Mouse (Mus musculus) mature B cell (primary cell): ENCODE measurements around the gene Sik1.

ENCODE experiments used
- in situ Hi-C: fragments of 300-500 bp; cut with MboI; formaldehyde crosslinking; loops from 2 replicates; pipeline ENCODE4 v1.14.3; 2019

Gene Sik1

GRCm38 (mm10) chr17:31857251-31857650 lies 1.6 kb upstream of the Sik1 start:
- in situ Hi-C loops: loop anchor here (5.0 kb wide), 1 partner anchor 165 kb away; no protein-coding TSS in a partner anchor

- in situ Hi-C loops: loop anchor here (5.0 kb wide), 1 partner anchor 164 kb away; no protein-coding TSS in a partner anchor
Observed at GRCm38 (mm10) chr17:31856519-31857160, 1.0 kb upstream of the Sik1 start.

- in situ Hi-C loops: loop anchor here (5.0 kb wide), 1 partner anchor 163 kb away; no protein-coding TSS in a partner anchor
Observed at GRCm38 (mm10) chr17:31854770-31855596, 621 bp downstream of the Sik1 start.

- in situ Hi-C loops: no loop called here
Observed at GRCm38 (mm10) chr17:31853448-31854188, 2.0 kb downstream of the Sik1 start.

- in situ Hi-C loops: no loop called here
Observed at GRCm38 (mm10) chr17:31852782-31853447, 2.7 kb downstream of the Sik1 start.

GRCm38 (mm10) chr17:31851816-31852476 lies 3.7 kb downstream of the Sik1 start:
- in situ Hi-C loops: no loop called here

- in situ Hi-C loops: no loop called here
Observed at GRCm38 (mm10) chr17:31850457-31850980, 5.1 kb downstream of the Sik1 start.

GRCm38 (mm10) chr17:31846970-31847369 lies 8.6 kb downstream of the Sik1 start:
- in situ Hi-C loops: loop anchor here (5.0 kb wide), 1 partner anchor 100 kb away; no protein-coding TSS in a partner anchor

GRCm38 (mm10) chr17:31846352-31846751 lies 9.3 kb downstream of the Sik1 start:
- in situ Hi-C loops: loop anchor here (5.0 kb wide), 1 partner anchor 99 kb away; no protein-coding TSS in a partner anchor

GRCm38 (mm10) chr17:31843891-31844290 lies 11.7 kb downstream of the Sik1 start:
- in situ Hi-C loops: no loop called here

- in situ Hi-C loops: no loop called here
Observed at GRCm38 (mm10) chr17:31842930-31843822, 12.4 kb downstream of the Sik1 start.

GRCm38 (mm10) chr17:31841842-31842611 lies 13.6 kb downstream of the Sik1 start:
- in situ Hi-C loops: no loop called here

- in situ Hi-C loops: no loop called here
Observed at GRCm38 (mm10) chr17:31841453-31841841, 14.2 kb downstream of the Sik1 start.

- in situ Hi-C loops: no loop called here
Observed at GRCm38 (mm10) chr17:31840423-31841003, 15.1 kb downstream of the Sik1 start.

GRCm38 (mm10) chr17:31836772-31837171 lies 18.8 kb downstream of the Sik1 start:
- in situ Hi-C loops: no loop called here

GRCm38 (mm10) chr17:31836264-31836607 lies 19.4 kb downstream of the Sik1 start:
- in situ Hi-C loops: no loop called here

GRCm38 (mm10) chr17:31835528-31836263 lies 19.9 kb downstream of the Sik1 start:
- in situ Hi-C loops: no loop called here
